Mouse (Mus musculus) embryonic fibroblast, embryonic 13.5 days (primary cell): ENCODE measurements around the gene Gng7. TPM values are rescaled to one million over a fixed set of nuclear protein-coding genes. Genes with fewer than 3 reads are reported as not detected.

Experiments
- H3K27ac ChIP-seq: 2 replicates; pipeline ENCODE4 v1.5.1; 2012; ENCODE audit warnings: low read length, control low read depth, inconsistent platforms; ENCODE audit not compliant: insufficient read depth
- H3K4me1 ChIP-seq: 2 replicates; pipeline ENCODE4 v1.6.1; 2011; ENCODE audit warnings: low read length; ENCODE audit not compliant: control insufficient read depth, insufficient read depth
- H3K4me3 ChIP-seq: 2 replicates; pipeline ENCODE4 v1.5.1; 2011; ENCODE audit warnings: mild to moderate bottlenecking, control low read depth, low read length; ENCODE audit not compliant: insufficient read depth
- CTCF ChIP-seq: IDR thresholded peaks from 2 replicates; pipeline ENCODE4 v1.5.1; 2011; ENCODE audit warnings: mild to moderate bottlenecking, control low read depth, low read length, moderate library complexity, borderline replicate concordance; ENCODE audit not compliant: insufficient read depth
- POLR2A ChIP-seq: IDR thresholded peaks from 2 replicates; pipeline ENCODE4 v1.6.1; 2011; ENCODE audit warnings: low read depth, mild to moderate bottlenecking, control low read depth, low read length, moderate library complexity
- polyA plus RNA-seq: library from polyadenylated mRNA; stranded (reverse); fragments of >200 nt; gene quantifications from 2 replicates; pipeline ENCODE4 v1.2.4, GENCODE M21; 2011; ENCODE audit warnings: low read depth; ENCODE audit not compliant: missing spikeins, insufficient read length

Gng7 gene
- polyA plus RNA-seq, 1 experiment: 5.4 TPM

DNA sequence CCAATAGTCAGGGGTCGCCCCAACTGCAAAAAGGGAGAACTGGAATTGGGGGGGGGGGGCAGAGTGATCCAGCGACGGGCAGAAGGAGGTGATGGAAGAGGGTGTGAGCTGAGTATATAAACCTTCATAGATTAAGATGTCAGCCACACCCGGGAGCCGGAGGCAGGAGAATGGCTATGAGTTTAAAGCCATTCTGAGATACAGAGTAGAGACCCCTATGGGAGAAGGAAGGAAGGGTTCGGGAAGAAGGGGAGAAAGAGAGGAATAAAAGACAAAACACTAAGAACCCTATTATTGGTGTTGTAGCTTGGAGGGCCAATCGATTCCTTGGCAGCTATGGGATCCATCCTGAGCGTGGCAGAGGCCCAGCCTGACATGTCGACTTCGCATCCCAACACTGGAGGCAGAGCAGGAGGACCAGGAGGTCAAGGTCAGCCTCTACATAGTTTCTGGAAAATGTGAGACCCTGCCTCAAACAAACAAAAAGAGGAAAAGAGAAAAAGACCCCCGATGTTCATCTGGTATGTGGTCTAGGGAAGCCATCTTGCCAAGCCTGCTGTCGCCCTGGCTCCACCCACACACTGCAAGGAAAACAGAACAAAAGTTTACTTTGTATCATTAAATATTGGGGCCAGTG is 11.0 kb upstream of the Gng7 start, which contains the start of gene Diras1:
TSS of gene Diras1 (minus strand) at position 24 of the 637 bp plus-strand sequence.
- H3K27ac ChIP-seq: no peak within 1 kb of the TSS
- H3K4me1 ChIP-seq: peaks cover 5% of the 10 kb centered on the region; the same call in 1 of the 2 replicates
- no peak within 1 kb of the TSS for H3K4me3 ChIP-seq
- TF ChIP-seq CTCF: no peak
- no peak for TF ChIP-seq POLR2A

DNA sequence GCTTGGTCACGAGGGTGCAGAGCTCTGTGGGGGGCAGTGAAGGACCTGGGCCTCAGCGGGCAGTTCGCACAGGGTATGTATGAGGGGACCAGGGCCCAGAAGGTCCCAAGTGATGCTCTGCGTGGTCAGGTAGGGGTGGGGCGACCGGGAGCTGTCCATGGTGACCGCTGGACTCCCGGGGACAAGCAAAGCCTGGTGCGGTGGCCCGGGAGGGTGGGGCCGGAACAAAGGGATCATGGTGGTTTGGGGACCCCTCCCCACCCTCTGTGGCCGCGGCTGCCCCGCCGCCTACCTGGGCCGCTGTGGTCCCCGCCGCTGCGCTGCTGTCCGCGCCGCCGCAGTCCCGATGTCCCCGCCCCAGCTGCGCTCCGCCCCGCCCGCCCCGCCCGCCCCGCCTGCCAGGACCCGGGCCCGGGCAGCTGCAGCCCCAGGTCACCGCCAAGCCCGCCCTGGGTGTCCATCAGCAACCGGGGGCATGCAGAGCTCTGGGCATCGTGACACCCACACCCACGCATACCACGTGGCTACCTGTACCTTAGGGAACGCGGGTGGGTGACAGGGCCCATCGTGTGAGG is 10.4 kb upstream of the Gng7 start:
- Histone ChIP-seq H3K27ac (no peak overlapping the region), H3K4me3 (no peak overlapping the region), H3K4me1 (peaks cover 5% of the 10 kb centered on the region; the same call in 1 of the 2 replicates)
- TF ChIP-seq POLR2A (no peak), CTCF (no peak)

DNA sequence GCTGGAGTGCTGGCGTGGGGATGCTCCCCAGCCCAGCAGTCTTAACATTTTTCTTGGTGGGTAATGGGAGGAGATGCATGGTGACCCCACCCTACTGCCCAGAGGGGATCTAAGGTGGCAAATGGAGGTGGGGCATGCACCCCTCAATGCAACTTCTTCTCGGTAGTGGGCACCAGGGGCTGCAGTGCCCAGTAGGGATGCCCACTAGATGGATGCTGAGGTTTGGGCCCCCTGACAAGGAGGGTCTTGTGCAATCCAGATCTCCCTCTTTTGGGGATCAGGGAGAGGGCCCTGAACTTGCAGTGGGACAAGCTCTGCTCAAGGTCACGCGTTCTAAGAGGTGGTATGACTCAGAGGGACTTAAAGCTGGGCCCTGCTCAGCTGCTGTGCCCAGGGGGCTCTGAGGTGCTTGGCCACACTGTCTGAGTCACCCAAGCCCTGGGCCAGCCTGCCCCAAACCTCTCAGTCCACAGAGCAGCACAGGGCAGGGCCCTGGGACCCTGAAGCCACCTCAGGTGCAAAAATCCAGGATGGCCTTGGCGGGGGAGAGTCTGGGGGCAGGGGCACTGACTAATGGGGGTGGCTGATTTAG is 9.7 kb upstream of the Gng7 start:
- Histone ChIP-seq H3K4me1 (peaks cover 5% of the 10 kb centered on the region; the same call in 1 of the 2 replicates), H3K27ac (no peak overlapping the region), H3K4me3 (no peak overlapping the region)
- TF ChIP-seq POLR2A: no peak

- Histone ChIP-seq H3K4me3 (no peak overlapping the region), H3K4me1 (peaks cover 4% of the 10 kb centered on the region; the same call in 1 of the 2 replicates), H3K27ac (no peak overlapping the region)
- TF ChIP-seq CTCF (peak; percentile 42; the same call in 1 of the 2 replicates), POLR2A (no peak)
Observed at GRCm38 (mm10) chr10:81022744-81023143, 8.0 kb upstream of the Gng7 start.

- Histone ChIP-seq H3K27ac (no peak overlapping the region), H3K4me3 (no peak overlapping the region), H3K4me1 (no peaks in the 10 kb centered on the region)
- TF ChIP-seq POLR2A (no peak), CTCF (no peak)
Observed at GRCm38 (mm10) chr10:81021547-81022110, 6.9 kb upstream of the Gng7 start.

DNA sequence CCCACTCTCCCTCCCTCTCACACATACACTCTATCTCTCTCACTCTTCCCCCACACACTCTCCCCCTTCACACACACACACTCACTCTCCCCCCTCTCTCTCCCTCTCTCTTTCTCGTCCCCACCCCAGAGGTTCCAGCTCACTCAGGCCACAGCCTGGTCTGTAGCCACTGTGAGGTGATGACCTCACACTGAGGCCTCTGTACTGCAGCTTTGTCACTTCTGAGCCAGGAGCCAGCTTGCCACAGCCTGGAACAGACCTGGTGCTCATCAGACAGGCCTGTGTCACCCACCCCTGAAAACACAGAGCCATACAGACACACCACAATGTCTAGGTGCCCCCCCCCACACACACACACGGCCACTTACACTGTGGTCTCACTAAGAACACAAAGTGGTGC is 5.5 kb upstream of the Gng7 start:
- no peak overlapping the region for H3K4me3 ChIP-seq

DNA sequence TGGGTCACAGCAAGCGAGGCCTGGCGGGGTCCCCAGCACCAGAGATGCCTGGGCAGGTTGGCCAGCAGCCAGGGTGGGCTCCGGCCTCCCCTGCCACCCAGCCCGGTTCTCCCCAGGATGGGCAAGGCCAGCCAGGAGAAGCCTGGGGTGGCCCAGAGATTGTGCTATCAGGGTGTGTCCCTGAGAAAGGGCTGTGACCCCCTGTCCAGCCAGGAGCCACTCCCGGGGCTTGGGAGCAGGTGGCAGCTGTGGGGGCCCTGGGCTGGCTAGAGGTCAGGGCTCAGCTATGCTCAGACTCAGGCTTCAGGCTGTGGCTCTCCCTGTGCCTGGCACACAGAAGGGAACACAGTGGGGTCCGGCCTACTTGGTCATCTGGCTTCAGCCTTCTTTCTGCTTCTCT is 4.9 kb upstream of the Gng7 start:
- Histone ChIP-seq H3K4me3 (no peak overlapping the region), H3K4me1 (no peaks in the 10 kb centered on the region), H3K27ac (no peak overlapping the region)
- TF ChIP-seq CTCF: no peak
- TF ChIP-seq POLR2A: no peak

More for the DNA sequence above, 5.5 kb upstream of the Gng7 start:
- TF ChIP-seq CTCF: no peak
- no peak for TF ChIP-seq POLR2A
- Histone ChIP-seq H3K4me1 (no peaks in the 10 kb centered on the region), H3K27ac (no peak overlapping the region)

DNA sequence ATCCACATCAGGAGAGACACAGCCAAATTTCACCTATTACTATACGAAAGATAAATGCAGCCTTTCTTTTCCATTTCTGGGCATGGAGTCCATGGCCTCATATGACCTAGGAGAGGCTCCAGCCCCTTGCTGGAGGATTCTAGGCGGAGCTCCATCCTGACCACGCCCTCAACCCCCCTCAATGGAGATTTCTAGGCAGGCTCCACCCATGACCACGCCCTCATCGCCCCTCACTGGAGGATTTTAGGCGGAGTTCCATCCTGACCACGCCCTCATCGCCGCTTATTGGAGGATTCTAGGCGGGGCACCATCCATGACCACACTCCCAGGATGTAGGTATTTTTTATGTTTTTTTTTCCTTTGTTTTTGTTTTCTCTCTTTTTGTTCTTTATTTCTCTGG is 3.6 kb upstream of the Gng7 start:
- Histone ChIP-seq H3K27ac (no peak overlapping the region), H3K4me3 (no peak overlapping the region), H3K4me1 (no peaks in the 10 kb centered on the region)
- TF ChIP-seq POLR2A: no peak
- TF ChIP-seq CTCF: no peak

DNA sequence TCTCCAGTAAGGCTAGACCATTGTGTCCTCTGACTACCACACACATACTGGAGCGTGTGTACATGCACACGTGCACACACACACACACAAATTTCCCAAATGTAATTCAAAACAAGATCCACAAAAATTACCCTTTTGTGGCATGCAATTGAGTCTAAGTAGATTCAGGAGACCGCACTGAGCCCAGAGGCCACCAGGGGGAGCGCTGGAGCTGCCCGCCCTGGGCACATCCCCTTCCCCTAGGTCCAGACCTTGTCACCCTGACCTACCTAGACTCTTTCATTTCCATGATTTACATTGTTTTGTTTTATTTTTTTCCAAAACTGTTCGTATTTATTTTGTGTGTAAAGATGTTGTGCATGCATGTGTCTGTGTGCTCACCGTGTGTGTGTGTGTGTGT is 1.9 kb upstream of the Gng7 start:
- TF ChIP-seq POLR2A (no peak), CTCF (peak; percentile 69)
- H3K4me3 ChIP-seq: no peak overlapping the region
- H3K4me1 ChIP-seq: no peaks in the 10 kb centered on the region
- H3K27ac ChIP-seq: no peak overlapping the region

DNA sequence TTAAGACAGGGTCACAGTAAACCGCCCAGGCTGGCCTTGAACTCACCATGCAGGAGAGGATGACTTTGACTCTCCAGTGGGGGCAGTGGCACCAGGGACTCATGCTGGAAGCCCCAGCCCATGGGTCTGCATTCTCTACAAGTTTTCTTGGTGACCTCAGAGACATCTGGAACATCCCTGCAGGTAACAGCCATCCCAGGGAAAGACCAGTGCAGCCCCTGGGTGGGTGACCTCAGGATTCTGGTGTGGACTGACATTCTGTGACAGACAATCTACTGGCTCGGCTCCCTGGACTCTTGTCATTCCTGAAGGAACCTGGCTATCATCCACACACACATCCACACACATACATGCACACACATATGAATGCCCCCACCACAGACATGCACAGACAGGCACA is 921 bp upstream of the Gng7 start:
- Histone ChIP-seq H3K4me3 (no peak overlapping the region), H3K4me1 (no peaks in the 10 kb centered on the region), H3K27ac (no peak overlapping the region)
- TF ChIP-seq POLR2A: no peak
- no peak for TF ChIP-seq CTCF
